Mouse (Mus musculus) activated CD4-positive, CD25-positive, alpha-beta regulatory T cell, adult 4 months (primary cell): ENCODE results near the gene Lima1. TPM values are rescaled to one million over a fixed set of nuclear protein-coding genes. Genes with fewer than 3 reads are reported as not detected.

ENCODE experiments used
- ATAC-seq: one replicate; pipeline ENCODE4 v1.8.0; 2017
- polyA plus RNA-seq, 2 experiments: library from polyadenylated mRNA; unstranded; fragments of 100-300 nt; shearing (Covaris generic); gene quantifications; one replicate each; pipeline ENCODE4 v1.2.1; 2017

Gene Lima1
- polyA plus RNA-seq, 2 experiments from 2014 or later: 0.89 to 0.93 TPM

- no peak for ATAC-seq
Observed at GRCm38 (mm10) chr15:99731167-99731566, 144.1 kb downstream of the Lima1 start.

- no peak for ATAC-seq
Observed at GRCm38 (mm10) chr15:99729056-99729783, 146.0 kb downstream of the Lima1 start.

Other genes starting within 250 kb of the Lima1 start
- 10 to 100 TPM; 33.2 to 33.3 TPM for gene Racgap1, start 223.8 kb downstream of the Lima1 start, polyA plus RNA-seq
- under 1 TPM; 0.22 to 0.32 TPM for gene Asic1, start 205.1 kb downstream of the Lima1 start, polyA plus RNA-seq
- 10 to 100 TPM in 1 of 2 experiments, 1 to 10 TPM in 1; 8.6 to 10.8 TPM for gene Smarcd1, start 173.3 kb downstream of the Lima1 start, polyA plus RNA-seq
- not detected for gene Gm17349, start 170.0 kb downstream of the Lima1 start, polyA plus RNA-seq
- under 1 TPM; 0.16 to 0.60 TPM for gene Gpd1, start 157.9 kb downstream of the Lima1 start, polyA plus RNA-seq
- gene Cox14, start 149.8 kb downstream of the Lima1 start, polyA plus RNA-seq: 100 to 1,000 TPM; 152 to 189 TPM
- gene Cers5, start 102.6 kb downstream of the Lima1 start, polyA plus RNA-seq: 10 to 100 TPM; 63.5 to 71.6 TPM
- not detected for gene Fam186a, start 91.6 kb upstream of the Lima1 start, polyA plus RNA-seq
- gene Larp4, start 94.6 kb upstream of the Lima1 start, polyA plus RNA-seq: 10 to 100 TPM; 39.4 to 46.5 TPM
- gene Dip2b, start 163.2 kb upstream of the Lima1 start, polyA plus RNA-seq: 10 to 100 TPM; 16.8 to 18.2 TPM